Mouse (Mus musculus) hindbrain, embryonic 10.5 days (tissue): ENCODE measurements around the gene Parvb. TPM values are rescaled to one million over a fixed set of nuclear protein-coding genes. Genes with fewer than 3 reads are reported as not detected.

Experiments used
- DNase-seq: peaks from one replicate; pipeline ENCODE4 v3.0.0-alpha.2; 2017; ENCODE audit warnings: low spot score
- H3K27ac ChIP-seq: fragments of 300-500 bp; sonication (generic); 2 replicates; pipeline ENCODE4 v1.5.1; 2016; ENCODE audit warnings: mild to moderate bottlenecking, moderate library complexity
- H3K27me3 ChIP-seq: fragments of 300-500 bp; sonication (generic); 2 replicates; pipeline ENCODE4 v1.6.1; 2016; ENCODE audit warnings: mild to moderate bottlenecking; ENCODE audit not compliant: poor library complexity, insufficient read depth, severe bottlenecking
- H3K36me3 ChIP-seq: fragments of 300-500 bp; sonication (generic); 2 replicates; pipeline ENCODE4 v1.6.1; 2016; ENCODE audit warnings: mild to moderate bottlenecking, moderate library complexity
- H3K4me1 ChIP-seq: fragments of 300-500 bp; sonication (generic); replicated peaks from 2 replicates; pipeline ENCODE4 v1.6.1; 2016; ENCODE audit warnings: mild to moderate bottlenecking
- H3K4me3 ChIP-seq: fragments of 300-500 bp; sonication (generic); 2 replicates; pipeline ENCODE4 v1.5.1; 2016; ENCODE audit warnings: mild to moderate bottlenecking, moderate library complexity
- H3K9me3 ChIP-seq: fragments of 300-500 bp; sonication (generic); 2 replicates; pipeline ENCODE4 v1.6.1; 2016; ENCODE audit warnings: mild to moderate bottlenecking, moderate library complexity
- WGBS: fragments of 180-500 bp; shearing (Covaris S2); methylation state at CpG from one replicate; pipeline ENCODE4 v1.1.7; 2016; 5-methylcytosine and 5-hydroxymethylcytosine counted together
- polyA plus RNA-seq: library from polyadenylated mRNA; unstranded; fragments of >200 nt; fragmentation: Nextera tagmentation; extraction: Ambion mirVana; gene quantifications from 2 replicates; pipeline ENCODE4 v1.2.1, GENCODE M21; 2016

The Parvb gene
- polyA plus RNA-seq, 1 experiment from 2014 or later = 7.6 TPM

GRCm38 (mm10) chr15:84303264-84303663, 71.4 kb downstream of the Parvb start:
- Histone ChIP-seq H3K4me1 (peaks cover 84% of the 10 kb centered on the region), H3K27ac (peak overlapping the region; percentile 90), H3K27me3 (peaks cover 25% of the 10 kb centered on the region), H3K36me3 (peaks cover 9% of the 10 kb centered on the region), H3K4me3 (no peak overlapping the region), H3K9me3 (no peaks in the 10 kb centered on the region)
- DNase-seq = no peak
- whole genome bisulfite sequencing = 67% methylated on average over 10 of the region's 10 CpGs

- Histone ChIP-seq H3K27ac (peak overlapping the region; percentile 72), H3K4me3 (no peak overlapping the region), H3K27me3 (peaks cover 20% of the 10 kb centered on the region), H3K9me3 (no peaks in the 10 kb centered on the region), H3K36me3 (peaks cover 9% of the 10 kb centered on the region), H3K4me1 (peaks cover 77% of the 10 kb centered on the region)
- DNase-seq = no peak
- 59% methylated on average over 10 of the region's 10 CpGs for WGBS
Measured at GRCm38 (mm10) chr15:84305333-84305732, 73.5 kb downstream of the Parvb start.

GRCm38 (mm10) chr15:84310271-84310670, 78.4 kb downstream of the Parvb start:
- WGBS = 85% methylated on average over 11 of the region's 11 CpGs
- H3K27ac ChIP-seq = peak overlapping the region; percentile 72
- H3K4me3 ChIP-seq = no peak overlapping the region
- H3K36me3 ChIP-seq = peaks cover 9% of the 10 kb centered on the region; the same call in 1 of the 2 replicates
- H3K4me1 ChIP-seq = peaks cover 77% of the 10 kb centered on the region
- no peaks in the 10 kb centered on the region for H3K9me3 ChIP-seq
- H3K27me3 ChIP-seq = peaks cover 33% of the 10 kb centered on the region
- no peak for DNase-seq

GRCm38 (mm10) chr15:84311295-84312085, 79.6 kb downstream of the Parvb start:
- H3K27me3 ChIP-seq = peaks cover 35% of the 10 kb centered on the region
- H3K27ac ChIP-seq = peak overlapping the region; percentile 72
- no peak overlapping the region for H3K4me3 ChIP-seq
- no peaks in the 10 kb centered on the region for H3K9me3 ChIP-seq
- peaks cover 77% of the 10 kb centered on the region for H3K4me1 ChIP-seq
- DNase-seq = no peak
- peaks cover 9% of the 10 kb centered on the region; the same call in 1 of the 2 replicates for H3K36me3 ChIP-seq
- 85% methylated on average over 9 of the region's 9 CpGs for WGBS

- 57% methylated on average over 9 of the region's 10 CpGs for WGBS
- peak; percentile 12 for DNase-seq
- Histone ChIP-seq H3K27me3 (peaks cover 35% of the 10 kb centered on the region), H3K4me1 (peaks cover 74% of the 10 kb centered on the region), H3K27ac (peak overlapping the region; percentile 71), H3K36me3 (no peaks in the 10 kb centered on the region), H3K4me3 (no peak overlapping the region), H3K9me3 (no peaks in the 10 kb centered on the region)
Measured at GRCm38 (mm10) chr15:84312878-84313565, 81.2 kb downstream of the Parvb start.

- Histone ChIP-seq H3K4me3 (no peak overlapping the region), H3K4me1 (peaks cover 69% of the 10 kb centered on the region), H3K9me3 (no peaks in the 10 kb centered on the region), H3K27me3 (peaks cover 35% of the 10 kb centered on the region), H3K27ac (peak overlapping the region; percentile 66), H3K36me3 (no peaks in the 10 kb centered on the region)
- WGBS = 32% methylated on average over 9 of the region's 9 CpGs
- peak; percentile 29 for DNase-seq
Measured at GRCm38 (mm10) chr15:84313566-84313878, 81.7 kb downstream of the Parvb start.

- Histone ChIP-seq H3K27ac (peak overlapping the region; percentile 66), H3K9me3 (no peaks in the 10 kb centered on the region), H3K27me3 (peaks cover 35% of the 10 kb centered on the region), H3K4me1 (peaks cover 60% of the 10 kb centered on the region), H3K36me3 (no peaks in the 10 kb centered on the region), H3K4me3 (no peak overlapping the region)
- DNase-seq = peak; percentile 20
- 13% methylated on average over 18 of the region's 18 CpGs for WGBS
Measured at GRCm38 (mm10) chr15:84314420-84315080, 82.7 kb downstream of the Parvb start.

- H3K9me3 ChIP-seq = no peaks in the 10 kb centered on the region
- DNase-seq = peak; percentile 15
- 56% methylated on average over 15 of the region's 15 CpGs for WGBS
- peak overlapping the region; percentile 53 for H3K27ac ChIP-seq
- peaks cover 59% of the 10 kb centered on the region for H3K4me1 ChIP-seq
- H3K36me3 ChIP-seq = no peaks in the 10 kb centered on the region
- H3K27me3 ChIP-seq = peaks cover 35% of the 10 kb centered on the region
- H3K4me3 ChIP-seq = no peak overlapping the region
Measured at GRCm38 (mm10) chr15:84315276-84316046, 83.6 kb downstream of the Parvb start.

GRCm38 (mm10) chr15:84319393-84319792, 87.5 kb downstream of the Parvb start:
- Histone ChIP-seq H3K4me3 (no peak overlapping the region), H3K9me3 (no peaks in the 10 kb centered on the region), H3K27me3 (peaks cover 10% of the 10 kb centered on the region), H3K4me1 (peaks cover 37% of the 10 kb centered on the region), H3K27ac (no peak overlapping the region), H3K36me3 (no peaks in the 10 kb centered on the region)
- 93% methylated on average over 4 of the region's 4 CpGs for WGBS
- DNase-seq = no peak

GRCm38 (mm10) chr15:84321544-84322174, 89.8 kb downstream of the Parvb start:
- H3K27ac ChIP-seq = peak overlapping the region; percentile 46; the same call in 1 of the 2 replicates

GRCm38 (mm10) chr15:84323966-84324869, 92.4 kb downstream of the Parvb start, which contains the start of gene Parvg:
Gene Parvg (plus strand): TSS chr15:84324026.
- Histone ChIP-seq H3K36me3 (no peaks in the 10 kb centered on the region), H3K27ac (no peak within 1 kb of the TSS)
- 81% methylated on average over 10 of the region's 10 CpGs for WGBS

More at GRCm38 (mm10) chr15:84321544-84322174, 89.8 kb downstream of the Parvb start:
- peaks cover 4% of the 10 kb centered on the region; the same call in 1 of the 2 replicates for H3K27me3 ChIP-seq
- no peak overlapping the region for H3K4me3 ChIP-seq
- H3K9me3 ChIP-seq = no peaks in the 10 kb centered on the region
- 83% methylated on average over 8 of the region's 8 CpGs for WGBS
- H3K4me1 ChIP-seq = peaks cover 43% of the 10 kb centered on the region
- no peak for DNase-seq
- H3K36me3 ChIP-seq = no peaks in the 10 kb centered on the region

More at GRCm38 (mm10) chr15:84323966-84324869, 92.4 kb downstream of the Parvb start, which contains the start of gene Parvg:
- H3K27me3 ChIP-seq = peaks cover 4% of the 10 kb centered on the region; the same call in 1 of the 2 replicates
- H3K4me3 ChIP-seq = no peak within 1 kb of the TSS
- H3K9me3 ChIP-seq = no peaks in the 10 kb centered on the region
- DNase-seq = no peak
- H3K4me1 ChIP-seq = peaks cover 49% of the 10 kb centered on the region
